8 mouse cellular contexts compared by ENCODE assay signal in the genomic region with DNA sequence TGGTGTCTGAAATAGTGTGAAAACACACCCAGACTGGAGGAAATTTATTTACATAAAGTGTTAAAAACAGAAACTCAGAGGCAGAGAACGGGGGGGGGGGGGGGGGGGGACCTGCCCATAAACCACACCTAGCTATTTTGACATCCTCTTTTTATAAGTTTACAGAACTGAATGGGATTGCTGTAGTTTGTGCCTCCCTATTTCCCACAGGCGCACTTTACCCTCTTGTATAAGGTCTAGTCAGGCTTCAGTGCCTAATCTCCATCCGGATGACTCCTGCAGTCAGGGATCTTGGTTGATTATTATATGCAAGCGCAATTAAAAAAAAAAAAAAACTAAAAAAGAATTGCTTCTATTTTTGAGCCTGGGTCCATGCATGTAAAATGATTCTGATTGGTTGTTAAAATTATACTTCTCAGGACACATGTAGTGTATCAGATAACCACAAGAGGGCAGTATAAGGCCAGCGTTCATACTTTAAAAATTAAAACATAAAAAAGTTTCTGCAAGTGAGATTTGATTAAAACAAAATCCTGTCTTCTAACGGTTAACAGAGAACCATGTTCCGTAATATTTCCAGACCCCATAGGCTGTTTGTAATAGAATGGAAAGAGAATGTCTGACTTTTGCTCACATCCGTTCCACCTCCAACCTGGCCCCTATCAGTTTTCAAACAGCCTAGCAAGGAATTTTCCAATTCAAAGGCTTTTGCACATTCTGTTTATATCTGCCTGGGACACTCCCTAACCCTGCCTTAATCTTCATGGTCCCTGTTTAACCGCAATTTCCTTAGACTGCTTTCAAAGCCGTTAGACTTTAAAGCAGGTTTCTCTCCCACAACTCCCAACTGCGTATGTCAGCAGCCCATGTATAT.
DNase-seq lines count a peak whose midpoint lies in the region; ATAC-seq and TF ChIP-seq lines count a peak whose summit lies in the region.

No protein-coding gene starts in this region.

- TF ChIP-seq EP300 in MEL (IDR thresholded peaks at IDR 0.05; ENCODE audit: low read depth in 1 of 2, low read length in 2 of 2), result peak; percentile 100

- TF ChIP-seq POLR2A in MEL (IDR thresholded peaks at IDR 0.05; ENCODE audit: control insufficient read depth in 1 of 2, insufficient read depth in 1 of 2, low read depth in 1 of 2, low read length in 2 of 2, poor library complexity in 1 of 2), result no peak

- 53% methylated on average over 11 of the region's 11 CpGs for WGBS in hindbrain, embryonic 16.5 days
- 47% methylated on average over 11 of the region's 11 CpGs for WGBS in hindbrain, embryonic 12.5 days
- 24% methylated on average over 10 of the region's 11 CpGs for WGBS in embryonic facial prominence, embryonic 13.5 days
- 18% methylated on average over 11 of the region's 11 CpGs for WGBS in liver, embryonic 13.5 days (ENCODE audit: insufficient replicate concordance)
- 57% methylated on average over 11 of the region's 11 CpGs for WGBS in neural tube, embryonic 15.5 days

- H3K4me1 ChIP-seq in hindbrain, embryonic 16.5 days (ENCODE audit: control insufficient read depth, insufficient read depth, low read depth, low read length), result no peaks in the 10 kb centered on the region
- no peaks in the 10 kb centered on the region for H3K4me1 ChIP-seq in hindbrain, embryonic 12.5 days
- peaks cover 4 to 16% of the 10 kb centered on the region in 2 experiments for H3K4me1 ChIP-seq in MEL (ENCODE audit: control insufficient read depth in 1 of 2, insufficient read depth in 2 of 2, low read length in 2 of 2)
- peaks cover 3% of the 10 kb centered on the region; the same call in 1 of the 2 replicates for H3K4me1 ChIP-seq in embryonic facial prominence, embryonic 13.5 days
- H3K4me1 ChIP-seq in liver, embryonic 13.5 days (replicated peaks), result peaks cover 12% of the 10 kb centered on the region; the same call in 1 of the 2 replicates
- no peaks in the 10 kb centered on the region for H3K4me1 ChIP-seq in neural tube, embryonic 15.5 days

- TF ChIP-seq CTCF in MEL (IDR thresholded peaks at IDR 0.05 in 2 of 3, conservative IDR thresholded peaks at IDR 0.05 in 1 of 3; ENCODE audit: control insufficient read depth in 1 of 3, insufficient read depth in 1 of 3, low read depth in 2 of 3, low read length in 3 of 3, poor library complexity in 1 of 3, severe bottlenecking in 1 of 3), result peak; percentile 4 to 69 (median 51); a peak in 4 of 6 replicates

- no peak overlapping the region for H3K4me3 ChIP-seq in hindbrain, embryonic 16.5 days (ENCODE audit: low read length)
- H3K4me3 ChIP-seq in hindbrain, embryonic 12.5 days, result no peak overlapping the region
- peak overlapping the region; percentile 34 to 47 for H3K4me3 ChIP-seq in MEL (ENCODE audit: control insufficient read depth in 1 of 2, insufficient read depth in 1 of 2, low read depth in 2 of 2, low read length in 2 of 2)
- peak overlapping the region; percentile 6; the same call in 1 of the 2 replicates for H3K4me3 ChIP-seq in embryonic facial prominence, embryonic 13.5 days
- 0 out of 2 replicates have a peak overlapping the region, but pooled peaks have one; percentile 19 for H3K4me3 ChIP-seq in liver, embryonic 13.5 days (replicated peaks)
- H3K4me3 ChIP-seq in neural tube, embryonic 15.5 days (replicated peaks), result no peak overlapping the region

- H3K27me3 ChIP-seq in hindbrain, embryonic 16.5 days (replicated peaks; ENCODE audit: control insufficient read depth, insufficient read depth, low read length), result no peaks in the 10 kb centered on the region
- H3K27me3 ChIP-seq in hindbrain, embryonic 12.5 days, result no peaks in the 10 kb centered on the region
- H3K27me3 ChIP-seq in MEL (ENCODE audit: control insufficient read depth in 1 of 2, insufficient read depth in 2 of 2, low read length in 2 of 2), result no peaks in the 10 kb centered on the region
- H3K27me3 ChIP-seq in embryonic facial prominence, embryonic 13.5 days, result no peaks in the 10 kb centered on the region
- H3K27me3 ChIP-seq in liver, embryonic 13.5 days, result no peaks in the 10 kb centered on the region
- H3K27me3 ChIP-seq in neural tube, embryonic 15.5 days (replicated peaks), result no peaks in the 10 kb centered on the region

- H3K27ac ChIP-seq in hindbrain, embryonic 16.5 days (ENCODE audit: low read depth, low read length), result no peak overlapping the region
- no peak overlapping the region for H3K27ac ChIP-seq in hindbrain, embryonic 12.5 days
- peak overlapping the region; percentile 83 for H3K27ac ChIP-seq in MEL (ENCODE audit: control insufficient read depth, low read depth, low read length)
- H3K27ac ChIP-seq in embryonic facial prominence, embryonic 13.5 days, result no peak overlapping the region
- H3K27ac ChIP-seq in liver, embryonic 13.5 days, result no peak overlapping the region
- H3K27ac ChIP-seq in neural tube, embryonic 15.5 days (replicated peaks), result no peak overlapping the region

- H3K4me2 ChIP-seq in hindbrain, embryonic 16.5 days (ENCODE audit: low read length), result 0 out of 2 replicates have a peak overlapping the region, but pooled peaks have one; percentile 5
- no peak overlapping the region for H3K4me2 ChIP-seq in hindbrain, embryonic 12.5 days (replicated peaks)
- peak overlapping the region; percentile 43 for H3K4me2 ChIP-seq in embryonic facial prominence, embryonic 13.5 days
- H3K4me2 ChIP-seq in liver, embryonic 13.5 days, result peak overlapping the region; percentile 44
- H3K4me2 ChIP-seq in neural tube, embryonic 15.5 days, result no peak overlapping the region

- no peaks in the 10 kb centered on the region for H3K9me3 ChIP-seq in hindbrain, embryonic 16.5 days (ENCODE audit: control insufficient read depth, low read length)
- H3K9me3 ChIP-seq in hindbrain, embryonic 12.5 days (replicated peaks), result no peaks in the 10 kb centered on the region
- H3K9me3 ChIP-seq in MEL (replicated peaks; ENCODE audit: insufficient read depth, low read length), result no peaks in the 10 kb centered on the region
- no peaks in the 10 kb centered on the region for H3K9me3 ChIP-seq in embryonic facial prominence, embryonic 13.5 days
- no peaks in the 10 kb centered on the region for H3K9me3 ChIP-seq in liver, embryonic 13.5 days (replicated peaks)
- H3K9me3 ChIP-seq in neural tube, embryonic 15.5 days (replicated peaks), result no peaks in the 10 kb centered on the region

- ATAC-seq in hindbrain, embryonic 16.5 days, result 0 out of 2 replicates have a peak, but pooled peaks have one; percentile 17
- ATAC-seq in hindbrain, embryonic 12.5 days (ENCODE audit: low FRiP score), result no peak
- no peak for ATAC-seq in embryonic facial prominence, embryonic 13.5 days (ENCODE audit: insufficient number of reproducible peaks, insufficient read depth, low FRiP score, low TSS enrichment, low read depth)
- peak; percentile 95 for ATAC-seq in liver, embryonic 13.5 days (ENCODE audit: low read depth)
- ATAC-seq in neural tube, embryonic 15.5 days (ENCODE audit: low FRiP score), result no peak

- peak; percentile 94 for DNase-seq in MEL (ENCODE audit: low read depth, low spot score)
- peak; percentile 51 for DNase-seq in liver, embryonic 13.5 days
- no peak for DNase-seq in right cerebral cortex, adult 18-20 months
- no peak for DNase-seq in ovary, adult 18-20 months (ENCODE audit: low spot score)

- H3K9ac ChIP-seq in hindbrain, embryonic 16.5 days (ENCODE audit: low read depth, low read length), result no peak overlapping the region
- no peak overlapping the region for H3K9ac ChIP-seq in hindbrain, embryonic 12.5 days
- H3K9ac ChIP-seq in MEL (ENCODE audit: control insufficient read depth, low read depth, low read length, poor library complexity, severe bottlenecking), result peak overlapping the region; percentile 37
- no peak overlapping the region for H3K9ac ChIP-seq in embryonic facial prominence, embryonic 13.5 days
- H3K9ac ChIP-seq in liver, embryonic 13.5 days, result no peak overlapping the region
- no peak overlapping the region for H3K9ac ChIP-seq in neural tube, embryonic 15.5 days (replicated peaks)

- no peaks in the 10 kb centered on the region for H3K36me3 ChIP-seq in hindbrain, embryonic 16.5 days (ENCODE audit: control insufficient read depth, insufficient read depth, low read length)
- no peaks in the 10 kb centered on the region for H3K36me3 ChIP-seq in hindbrain, embryonic 12.5 days
- peaks cover 0 to 21% of the 10 kb centered on the region in 2 experiments; a peak in 2 of 4 replicates for H3K36me3 ChIP-seq in MEL (ENCODE audit: control insufficient read depth in 1 of 2, insufficient read depth in 2 of 2, low read length in 2 of 2)
- H3K36me3 ChIP-seq in embryonic facial prominence, embryonic 13.5 days, result no peaks in the 10 kb centered on the region
- H3K36me3 ChIP-seq in liver, embryonic 13.5 days, result no peaks in the 10 kb centered on the region
- H3K36me3 ChIP-seq in neural tube, embryonic 15.5 days, result no peaks in the 10 kb centered on the region

- TF ChIP-seq RAD21 in MEL (IDR thresholded peaks at IDR 0.05; ENCODE audit: low read depth, low read length), result peak; percentile 74

- no peaks in the 10 kb centered on the region for H3K79me2 ChIP-seq in MEL (ENCODE audit: control insufficient read depth, insufficient read depth, low read length, poor library complexity)

TF ChIP-seq in MEL, 35 proteins besides CTCF, POLR2A, EP300 and RAD21 (continues in another document):
- TF ChIP-seq ZNF384 (IDR thresholded peaks at IDR 0.05; ENCODE audit: low read depth, low read length), result peak; percentile 83
- TF ChIP-seq POLR2AphosphoS2 (IDR thresholded peaks at IDR 0.05; ENCODE audit: low read length), result 0 out of 2 replicates have a peak, but pooled peaks have one; percentile 43
- 0 out of 2 replicates have a peak, but pooled peaks have one; percentile 47 for TF ChIP-seq ZMIZ1 (IDR thresholded peaks at IDR 0.05; ENCODE audit: low read depth, low read length)
- peak; percentile 95 for TF ChIP-seq RCOR1 (IDR thresholded peaks at IDR 0.05; ENCODE audit: low read depth, low read length)
- no peak for TF ChIP-seq USF1 (IDR thresholded peaks at IDR 0.05; ENCODE audit: low read depth, low read length)
- TF ChIP-seq SMC3 (IDR thresholded peaks at IDR 0.05; ENCODE audit: low read depth, low read length), result peak; percentile 49
- no peak for TF ChIP-seq ELF1 (IDR thresholded peaks at IDR 0.05; ENCODE audit: low read depth, low read length)
- peak; percentile 30; the same call in 1 of the 2 replicates for TF ChIP-seq MAX (IDR thresholded peaks at IDR 0.05; ENCODE audit: low read length)
- peak; percentile 32; the same call in 1 of the 2 replicates for TF ChIP-seq CHD2 (IDR thresholded peaks at IDR 0.05; ENCODE audit: low read length)
- 0 out of 2 replicates have a peak, but pooled peaks have one; percentile 5 for TF ChIP-seq NELFE (IDR thresholded peaks at IDR 0.05; ENCODE audit: low read depth, low read length)
- TF ChIP-seq GATA1 (IDR thresholded peaks at IDR 0.05; ENCODE audit: low read depth, low read length), result peak; percentile 98
- peak; percentile 97 for TF ChIP-seq MYB (IDR thresholded peaks at IDR 0.05; ENCODE audit: low read depth, low read length)
- no peak for TF ChIP-seq GABPA (IDR thresholded peaks at IDR 0.05; ENCODE audit: low read depth, low read length)
- TF ChIP-seq MXI1 (IDR thresholded peaks at IDR 0.05; ENCODE audit: low read depth, low read length), result peak; percentile 64
- TF ChIP-seq USF2 (IDR thresholded peaks at IDR 0.05; ENCODE audit: borderline replicate concordance in 1 of 2, insufficient read depth in 1 of 2, low read depth in 1 of 2, low read length in 2 of 2), result no peak
- TF ChIP-seq MYC (IDR thresholded peaks at IDR 0.05; ENCODE audit: low read depth, low read length), result peak; percentile 83

Comparison
In these comparisons a context has a peak if more than half of its experiments do, and no peak if none do; other contexts are left out.
1. ATAC-seq: peak in hindbrain, embryonic 16.5 days (single experiment) and liver, embryonic 13.5 days (single experiment); none in hindbrain, embryonic 12.5 days (single experiment), embryonic facial prominence, embryonic 13.5 days (single experiment) and neural tube, embryonic 15.5 days (single experiment).
2. H3K4me2 ChIP-seq: peak in hindbrain, embryonic 16.5 days (single experiment), embryonic facial prominence, embryonic 13.5 days (single experiment) and liver, embryonic 13.5 days (single experiment); none in hindbrain, embryonic 12.5 days (single experiment) and neural tube, embryonic 15.5 days (single experiment).
3. H3K4me3 ChIP-seq: peak in MEL (2 of 2), embryonic facial prominence, embryonic 13.5 days (single experiment) and liver, embryonic 13.5 days (single experiment); none in hindbrain, embryonic 16.5 days (single experiment), hindbrain, embryonic 12.5 days (single experiment) and neural tube, embryonic 15.5 days (single experiment).
4. DNase-seq: peak in MEL (single experiment) and liver, embryonic 13.5 days (single experiment); none in right cerebral cortex, adult 18-20 months (single experiment) and ovary, adult 18-20 months (single experiment).